Mouse (Mus musculus) left cerebral cortex, adult 2 months (tissue): ENCODE data around the gene Ahsa1. TPM values are rescaled to one million over a fixed set of nuclear protein-coding genes. Genes with fewer than 3 reads are reported as not detected.

Experiments used
- DNase-seq, 2 experiments: peaks; one replicate each; pipeline ENCODE4 v3.0.0; 2021 to 2022; ENCODE audit warnings: low spot score in 2 of 2, mixed read lengths in 1 of 2; ENCODE audit errors: extremely low spot score in 1 of 2
- H3K27ac ChIP-seq: fragments of 200-600 bp; 2 replicates; pipeline ENCODE4 v1.8.1; 2022
- H3K4me3 ChIP-seq: fragments of 200-600 bp; 2 replicates; pipeline ENCODE4 v1.8.1; 2022
- CTCF ChIP-seq: fragments of 200-600 bp; IDR thresholded peaks from 2 replicates; pipeline ENCODE4 v1.8.1; 2022; ENCODE audit warnings: antibody characterized with exemption, mild to moderate bottlenecking, moderate library complexity
- intact Hi-C: fragments of 180-260 bp; cut with DNase I; formaldehyde crosslinking; loops from one replicate; pipeline ENCODE4 v1.15.1; 2025
- microRNA-seq, 2 experiments: library from miRNA; unstranded; fragments of <30 nt; microRNA quantifications; one replicate each; pipeline ENCODE4 v1.2.0; 2021
- total RNA-seq, 2 experiments: library from RNA; stranded (reverse); gene quantifications; 2 replicates each; pipeline ENCODE4 v1.2.3; 2021

Gene Ahsa1
- total RNA-seq, 2 experiments from 2014 or later, result 172 to 177 TPM

DNA sequence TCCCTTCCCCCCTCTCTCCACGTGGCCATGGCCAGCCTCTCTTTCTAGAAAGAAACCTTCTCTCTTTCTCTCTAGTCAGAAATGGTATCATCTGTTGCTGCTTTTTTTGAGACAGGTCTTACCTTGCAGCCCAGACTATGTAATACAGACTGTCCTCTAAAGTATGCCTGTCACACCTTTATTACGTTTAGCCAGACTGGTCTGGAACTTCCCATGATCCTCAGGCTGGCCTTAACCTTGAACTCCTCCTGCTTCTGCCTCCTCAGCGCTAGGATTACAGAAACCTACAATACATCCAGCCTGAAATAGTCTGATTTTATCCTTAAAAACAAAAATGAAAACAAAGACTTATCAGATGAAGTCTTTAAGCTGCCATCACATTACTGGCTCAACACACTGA, 53.0 kb downstream of the Ahsa1 start:
- no peak for DNase-seq
- Histone ChIP-seq H3K27ac (no peak overlapping the region), H3K4me3 (no peak overlapping the region)
- TF ChIP-seq CTCF, result no peak
- intact Hi-C loops, result no loop called here

Small RNAs within 50 kb of the gene (microRNA-seq; reads per million reads assigned to microRNA genes)
- 0 reads per million in 2 experiments for gene Gm47293

Other genes starting within 250 kb of the Ahsa1 start
- 10 to 100 TPM; 41.7 to 43.8 TPM for gene Tmem63c, start 245.1 kb upstream of the Ahsa1 start, total RNA-seq
- 1 to 10 TPM; 9.1 to 9.4 TPM for gene Ngb, start 163.9 kb upstream of the Ahsa1 start, total RNA-seq
- gene Gstz1, start 119.3 kb upstream of the Ahsa1 start, total RNA-seq, result 10 to 100 TPM; 48.9 to 50.3 TPM
- gene Pomt2, start 118.5 kb upstream of the Ahsa1 start, total RNA-seq, result 10 to 100 TPM; 16.4 to 19.6 TPM
- gene Samd15, start 66.8 kb upstream of the Ahsa1 start, total RNA-seq, result 1 to 10 TPM; 4.7 TPM
- gene Tmed8, start 66.0 kb upstream of the Ahsa1 start, total RNA-seq, result 10 to 100 TPM; 27.5 to 29.5 TPM
- gene Noxred1, start 27.7 kb upstream of the Ahsa1 start, total RNA-seq, result 1 to 10 TPM; 1.1 to 3.8 TPM
- 10 to 100 TPM; 52.8 to 55.8 TPM for gene Vipas39, start 223 bp upstream of the Ahsa1 start, total RNA-seq
- under 1 TPM; 0.19 to 0.27 TPM for gene Ism2, start 33.2 kb downstream of the Ahsa1 start, total RNA-seq
- 10 to 100 TPM; 32.4 to 33.0 TPM for gene Sptlc2, start 121.9 kb downstream of the Ahsa1 start, total RNA-seq
- 10 to 100 TPM; 85.9 to 91.9 TPM for gene Slirp, start 177.4 kb downstream of the Ahsa1 start, total RNA-seq
- 10 to 100 TPM; 19.0 to 19.6 TPM for gene Alkbh1, start 177.5 kb downstream of the Ahsa1 start, total RNA-seq
- 10 to 100 TPM; 63.2 to 73.1 TPM for gene Snw1, start 205.8 kb downstream of the Ahsa1 start, total RNA-seq
- gene Gm5788, start 228.2 kb downstream of the Ahsa1 start, total RNA-seq, result not detected
- not detected for gene Gm8300, start 247.8 kb downstream of the Ahsa1 start, total RNA-seq